Mouse (Mus musculus) liver, embryonic 11.5 days (tissue): Measurements from ENCODE around the gene Plin5. TPM values are rescaled to one million over a fixed set of nuclear protein-coding genes. Genes with fewer than 3 reads are reported as not detected.

Experiments used
- ATAC-seq: fragments of 200-750 bp; cut with Nextera tagmentation; replicated peaks from 2 replicates; pipeline ENCODE4 v1.8.0; 2017; ENCODE audit warnings: moderate number of reproducible peaks, mild to moderate bottlenecking, moderate TSS enrichment, moderate library complexity; ENCODE audit not compliant: low FRiP score
- DNase-seq: peaks from one replicate; pipeline ENCODE4 v3.0.0-alpha.2; 2017; ENCODE audit warnings: low spot score
- H3K27ac ChIP-seq: fragments of 300-500 bp; sonication (generic); 2 replicates; pipeline ENCODE4 v1.5.1; 2014; ENCODE audit warnings: mild to moderate bottlenecking, low read depth, low read length, control low read depth
- H3K27me3 ChIP-seq: fragments of 300-500 bp; sonication (generic); replicated peaks from 2 replicates; pipeline ENCODE4 v1.6.1; 2014; ENCODE audit warnings: low read length, mixed read lengths; ENCODE audit not compliant: control insufficient read depth, insufficient read depth
- H3K36me3 ChIP-seq: fragments of 300-500 bp; sonication (generic); 2 replicates; pipeline ENCODE4 v1.6.1; 2014; ENCODE audit warnings: mild to moderate bottlenecking, low read length, moderate library complexity, mixed read lengths; ENCODE audit not compliant: control insufficient read depth, insufficient read depth
- H3K4me1 ChIP-seq: fragments of 300-500 bp; sonication (generic); replicated peaks from 2 replicates; pipeline ENCODE4 v1.6.1; 2014; ENCODE audit warnings: low read length, mixed read lengths; ENCODE audit not compliant: control insufficient read depth, insufficient read depth
- H3K4me2 ChIP-seq: fragments of 300-500 bp; sonication (generic); 2 replicates; pipeline ENCODE4 v1.6.1; 2014; ENCODE audit warnings: mild to moderate bottlenecking, control low read depth, moderate library complexity
- H3K4me3 ChIP-seq: fragments of 300-500 bp; sonication (generic); 2 replicates; pipeline ENCODE4 v1.5.1; 2014; ENCODE audit warnings: low read depth, low read length, control low read depth
- H3K9ac ChIP-seq: fragments of 300-500 bp; sonication (generic); 2 replicates; pipeline ENCODE4 v1.6.1; 2014; ENCODE audit warnings: low read depth, low read length, control low read depth
- H3K9me3 ChIP-seq: fragments of 300-500 bp; sonication (generic); 2 replicates; pipeline ENCODE4 v1.6.1; 2016; ENCODE audit warnings: low read length, inconsistent platforms, mixed read lengths; ENCODE audit not compliant: control insufficient read depth
- WGBS: fragments of 180-500 bp; shearing (Covaris S2); extraction: QIAGEN DNeasy Blood & Tissue Kit; methylation state at CpG from one replicate; pipeline ENCODE4 v1.1.7; 2014; 5-methylcytosine and 5-hydroxymethylcytosine counted together
- polyA plus RNA-seq: library from polyadenylated mRNA; unstranded; fragments of >200 nt; fragmentation: Nextera tagmentation; extraction: Ambion mirVana; gene quantifications from 2 replicates; pipeline ENCODE4 v1.2.1, GENCODE M21; 2014

Gene Plin5
- polyA plus RNA-seq, result 0.43 and 0.68 TPM in 2 replicates

DNA sequence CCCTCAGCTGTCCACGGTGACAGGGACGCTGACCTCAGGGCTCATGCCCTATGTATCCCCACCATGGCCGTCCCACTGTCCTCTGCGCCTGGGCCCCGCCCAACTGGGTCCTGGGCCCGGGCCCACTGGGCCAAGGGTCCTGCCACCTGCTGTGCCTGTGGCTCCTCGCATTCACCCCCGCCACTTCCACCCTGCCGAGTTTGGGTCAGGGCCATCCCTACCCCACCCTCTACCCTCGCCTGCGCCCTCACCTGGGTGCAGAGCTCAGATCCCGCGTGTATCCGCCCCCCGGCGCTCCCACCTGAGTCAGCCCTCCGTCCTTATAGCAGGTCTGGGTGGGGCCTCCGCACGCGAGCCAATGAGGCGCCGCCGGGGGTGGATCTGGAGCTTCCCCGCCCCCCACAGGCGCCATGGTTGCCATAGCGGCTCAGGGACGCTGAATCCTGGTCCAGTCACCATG lies at the start of gene Plin5:
Plin5 (minus strand) TSS at position 346 of the 460 bp plus-strand sequence.
- no peaks in the 10 kb centered on the region for H3K36me3 ChIP-seq
- H3K4me2 ChIP-seq, result peak within 1 kb of the TSS; percentile 64
- no peak for DNase-seq
- peaks cover 10% of the 10 kb centered on the region; the same call in 1 of the 2 replicates for H3K4me1 ChIP-seq
- 2% methylated on average over 27 of the region's 27 CpGs for whole genome bisulfite sequencing
- no peak within 1 kb of the TSS for H3K9ac ChIP-seq
- peaks cover 50% of the 10 kb centered on the region for H3K27me3 ChIP-seq
- peak; percentile 58 for ATAC-seq
- peak within 1 kb of the TSS; percentile 34 for H3K4me3 ChIP-seq
- peaks cover under 1% of the 10 kb centered on the region for H3K9me3 ChIP-seq
- no peak within 1 kb of the TSS for H3K27ac ChIP-seq

DNA sequence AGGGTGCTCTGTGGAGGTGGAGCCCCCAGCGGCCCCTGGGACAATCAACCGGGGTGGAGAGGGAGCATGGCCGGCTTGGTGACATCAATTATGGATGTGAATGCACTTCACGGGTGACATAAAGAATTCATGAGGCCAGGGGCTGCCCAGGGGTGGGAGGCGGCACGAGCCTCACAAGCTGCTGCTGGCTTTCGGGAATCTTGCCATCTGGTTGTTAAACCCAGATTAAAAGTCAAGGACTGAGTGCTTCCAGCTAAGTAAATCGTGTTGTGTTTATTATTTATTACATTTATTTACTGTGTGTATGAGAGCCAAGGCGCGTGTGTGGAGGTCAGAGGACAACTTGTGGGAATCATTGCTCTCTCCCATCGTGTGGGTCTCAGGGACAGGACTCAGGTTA lies 48.3 kb upstream of the Plin5 start:
- 76% methylated on average over 11 of the region's 11 CpGs for WGBS

DNA sequence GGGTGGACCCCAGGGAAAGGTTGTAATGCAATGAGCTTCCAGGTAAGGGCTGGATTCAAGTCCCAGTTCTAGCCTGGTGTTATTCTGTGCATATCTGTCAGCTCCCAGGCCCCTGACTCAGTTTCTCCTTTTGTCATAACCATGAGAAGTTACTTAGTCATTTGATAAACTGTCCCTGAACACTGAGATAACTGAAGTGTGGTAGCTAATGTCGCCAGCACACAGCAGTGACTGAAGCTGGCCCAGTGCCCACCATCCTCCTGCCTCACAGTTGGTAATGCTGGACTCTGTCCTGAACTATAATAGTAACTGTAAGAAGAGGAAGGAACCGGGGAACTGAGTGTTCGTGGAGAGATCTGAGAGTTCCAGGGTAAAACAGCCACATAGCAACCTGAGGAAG lies 47.1 kb upstream of the Plin5 start:
- H3K27me3 ChIP-seq, result no peaks in the 10 kb centered on the region; the same call in 1 of the 2 replicates
- DNase-seq, result no peak
- 65% methylated on average over 3 of the region's 3 CpGs for WGBS
- no peak for ATAC-seq
- H3K36me3 ChIP-seq, result no peaks in the 10 kb centered on the region
- no peak overlapping the region for H3K9ac ChIP-seq
- no peaks in the 10 kb centered on the region for H3K9me3 ChIP-seq
- H3K27ac ChIP-seq, result no peak overlapping the region
- no peak overlapping the region for H3K4me2 ChIP-seq
- no peak overlapping the region for H3K4me3 ChIP-seq
- peaks cover 7% of the 10 kb centered on the region for H3K4me1 ChIP-seq

More for the DNA sequence above, 48.3 kb upstream of the Plin5 start:
- Histone ChIP-seq H3K27ac (no peak overlapping the region), H3K36me3 (no peaks in the 10 kb centered on the region), H3K4me3 (no peak overlapping the region), H3K4me1 (peaks cover 10% of the 10 kb centered on the region), H3K27me3 (no peaks in the 10 kb centered on the region; the same call in 1 of the 2 replicates), H3K4me2 (no peak overlapping the region), H3K9ac (no peak overlapping the region), H3K9me3 (no peaks in the 10 kb centered on the region)
- ATAC-seq, result no peak
- DNase-seq, result no peak

DNA sequence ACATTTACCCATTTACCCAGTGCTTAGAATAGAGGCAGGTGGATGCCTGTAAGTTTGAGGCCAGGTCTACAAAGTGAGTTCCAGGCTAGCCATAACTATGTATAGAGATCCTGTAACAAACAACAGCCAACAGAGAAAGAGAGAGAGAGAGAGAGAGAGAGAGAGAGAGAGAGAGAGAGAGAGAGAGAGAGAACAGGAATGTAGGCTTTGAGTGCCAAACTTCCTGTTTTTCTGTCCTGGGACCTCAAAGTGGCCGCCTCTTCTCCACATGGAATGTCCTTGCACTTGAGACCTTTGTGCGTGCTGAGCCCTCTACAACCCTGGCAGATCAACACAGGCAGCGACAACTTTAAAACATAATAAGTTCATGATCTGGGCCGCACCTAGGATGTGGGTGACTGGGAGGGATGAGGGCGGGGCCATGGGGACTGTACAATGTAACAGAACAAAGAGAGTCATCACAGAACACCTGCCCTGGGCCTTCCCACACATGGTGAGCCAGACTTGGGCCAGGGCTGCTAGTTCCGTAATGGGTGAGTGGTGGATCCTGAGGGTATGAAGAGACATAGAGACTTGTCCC lies 46.2 kb upstream of the Plin5 start:
- H3K9ac ChIP-seq, result no peak overlapping the region
- H3K4me2 ChIP-seq, result no peak overlapping the region
- H3K27me3 ChIP-seq, result no peaks in the 10 kb centered on the region; the same call in 1 of the 2 replicates
- DNase-seq, result no peak
- 73% methylated on average over 6 of the region's 6 CpGs for WGBS
- ATAC-seq, result no peak
- H3K36me3 ChIP-seq, result no peaks in the 10 kb centered on the region
- peaks cover 7% of the 10 kb centered on the region for H3K4me1 ChIP-seq
- H3K9me3 ChIP-seq, result no peaks in the 10 kb centered on the region
- no peak overlapping the region for H3K4me3 ChIP-seq
- H3K27ac ChIP-seq, result no peak overlapping the region

DNA sequence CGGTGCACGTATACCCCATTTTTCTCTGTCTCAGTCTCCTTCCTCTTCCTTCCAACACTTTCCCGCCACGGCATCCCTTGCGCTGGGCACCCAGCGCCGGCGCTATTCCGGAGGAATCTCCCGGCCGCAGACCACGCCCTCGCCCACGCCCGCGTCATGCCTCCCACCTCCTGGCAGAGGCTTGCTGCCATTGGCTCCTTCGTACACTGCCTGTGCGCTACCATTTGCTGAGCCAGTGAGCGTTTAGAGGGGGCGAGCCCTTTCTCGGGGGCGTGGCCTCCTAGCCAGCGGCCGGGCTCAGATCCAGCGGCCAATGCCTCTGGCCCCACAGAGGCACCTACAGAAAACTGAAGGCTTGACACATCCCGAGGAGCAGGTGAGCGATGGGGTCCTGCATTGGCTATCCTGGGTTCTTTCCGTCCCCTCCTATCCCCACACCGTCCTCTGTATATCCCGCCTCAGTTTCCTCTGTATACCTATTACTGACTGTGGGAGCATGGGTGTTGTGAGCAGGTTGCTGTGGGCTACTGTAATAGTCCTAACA lies 44.9 kb upstream of the Plin5 start, which contains the start of gene Tnfaip8l1:
Tnfaip8l1 (plus strand) TSS at position 247 of the 544 bp plus-strand sequence.
- DNase-seq (peak; percentile 89), ATAC-seq (peak; percentile 96)
- under 1% methylated on average over 30 of the region's 30 CpGs for WGBS
- Histone ChIP-seq H3K9me3 (no peaks in the 10 kb centered on the region), H3K27me3 (peaks cover 11% of the 10 kb centered on the region), H3K36me3 (no peaks in the 10 kb centered on the region), H3K9ac (peak within 1 kb of the TSS; percentile 60), H3K4me2 (peak within 1 kb of the TSS; percentile 82), H3K4me1 (peaks cover 7% of the 10 kb centered on the region), H3K27ac (peak within 1 kb of the TSS; percentile 4; the same call in 1 of the 2 replicates), H3K4me3 (peak within 1 kb of the TSS; percentile 52)

DNA sequence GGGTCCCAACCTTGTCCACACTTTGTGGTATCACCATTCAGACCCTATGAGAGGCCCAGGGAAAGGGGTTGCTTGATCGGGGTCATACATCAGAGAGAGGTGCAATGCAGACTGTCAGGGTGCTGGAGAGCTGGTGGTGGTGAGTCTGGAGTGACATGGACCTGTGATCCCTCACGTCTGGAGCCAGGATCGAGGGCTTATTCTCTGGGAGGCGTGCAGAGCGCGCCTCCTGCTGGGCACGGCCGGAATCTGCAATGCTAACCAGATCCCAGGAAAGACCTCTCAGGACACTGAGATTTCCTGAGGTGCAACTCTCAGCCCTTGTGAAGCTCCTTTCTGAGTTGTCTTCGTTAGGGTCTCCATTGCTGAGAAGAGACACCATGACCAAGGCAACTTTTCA lies 42.3 kb upstream of the Plin5 start:
- ATAC-seq, result no peak
- Histone ChIP-seq H3K9ac (no peak overlapping the region), H3K27ac (no peak overlapping the region), H3K36me3 (no peaks in the 10 kb centered on the region), H3K4me1 (peaks cover 7% of the 10 kb centered on the region), H3K4me3 (no peak overlapping the region), H3K4me2 (no peak overlapping the region), H3K27me3 (peaks cover 30% of the 10 kb centered on the region), H3K9me3 (no peaks in the 10 kb centered on the region)
- WGBS, result 4% methylated on average over 9 of the region's 9 CpGs
- DNase-seq, result peak; percentile 72

DNA sequence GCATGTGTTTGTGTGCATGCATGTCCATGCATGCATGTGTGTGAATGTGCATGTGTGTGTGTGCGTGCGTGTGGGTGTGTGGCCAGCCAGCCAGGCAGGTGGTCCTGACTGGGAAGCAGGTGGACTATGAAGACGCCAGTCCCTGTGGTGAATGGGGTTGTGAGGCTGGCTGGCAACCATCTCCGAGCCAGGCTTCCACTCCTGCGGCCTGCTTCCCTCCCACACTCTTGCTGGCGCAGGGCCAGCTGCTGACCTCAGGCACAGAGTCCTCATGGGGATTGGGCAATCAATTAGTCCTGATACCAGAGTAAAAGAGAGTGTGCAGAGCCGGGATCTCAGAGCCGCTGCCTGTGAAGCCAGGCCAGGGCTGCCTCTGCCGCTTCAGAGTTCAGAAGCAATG lies 36.2 kb upstream of the Plin5 start:
- H3K27me3 ChIP-seq, result peaks cover 50% of the 10 kb centered on the region

DNA sequence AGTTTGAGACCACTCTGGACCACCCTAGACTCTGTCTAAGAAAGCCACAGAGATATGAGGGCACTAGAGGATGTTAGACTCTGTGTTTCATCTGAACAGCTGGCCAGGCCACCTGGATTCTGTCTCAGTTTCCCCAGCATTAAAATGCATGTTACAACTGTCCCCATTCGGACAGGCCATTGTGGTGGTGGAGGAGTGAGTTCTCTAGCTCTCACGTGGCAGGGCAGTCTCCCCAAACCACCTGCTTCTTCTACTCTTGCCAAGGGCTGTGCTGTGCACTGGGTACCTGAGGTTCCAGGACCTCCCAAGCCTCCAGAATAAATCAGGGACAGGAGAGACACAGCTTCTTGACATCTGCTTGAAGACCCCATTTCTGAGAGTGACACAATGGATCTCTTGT lies 32.5 kb upstream of the Plin5 start:
- Histone ChIP-seq H3K4me3 (no peak overlapping the region), H3K9me3 (no peaks in the 10 kb centered on the region), H3K4me1 (no peaks in the 10 kb centered on the region), H3K4me2 (no peak overlapping the region), H3K27ac (no peak overlapping the region), H3K36me3 (no peaks in the 10 kb centered on the region), H3K27me3 (peaks cover 57% of the 10 kb centered on the region), H3K9ac (no peak overlapping the region)
- WGBS, result 55% methylated on average over 2 of the region's 2 CpGs
- ATAC-seq (no peak), DNase-seq (no peak)

More for the DNA sequence above, 36.2 kb upstream of the Plin5 start:
- Histone ChIP-seq H3K9ac (no peak overlapping the region), H3K27ac (no peak overlapping the region), H3K4me2 (no peak overlapping the region), H3K4me1 (no peaks in the 10 kb centered on the region), H3K36me3 (no peaks in the 10 kb centered on the region), H3K4me3 (no peak overlapping the region), H3K9me3 (no peaks in the 10 kb centered on the region)
- peak; percentile 50; the same call in 1 of the 2 replicates for ATAC-seq
- 48% methylated on average over 9 of the region's 9 CpGs for WGBS
- DNase-seq, result peak; percentile 63
